Mouse (Mus musculus): ENCODE data around the gene Grpr.

The Grpr gene

DNA sequence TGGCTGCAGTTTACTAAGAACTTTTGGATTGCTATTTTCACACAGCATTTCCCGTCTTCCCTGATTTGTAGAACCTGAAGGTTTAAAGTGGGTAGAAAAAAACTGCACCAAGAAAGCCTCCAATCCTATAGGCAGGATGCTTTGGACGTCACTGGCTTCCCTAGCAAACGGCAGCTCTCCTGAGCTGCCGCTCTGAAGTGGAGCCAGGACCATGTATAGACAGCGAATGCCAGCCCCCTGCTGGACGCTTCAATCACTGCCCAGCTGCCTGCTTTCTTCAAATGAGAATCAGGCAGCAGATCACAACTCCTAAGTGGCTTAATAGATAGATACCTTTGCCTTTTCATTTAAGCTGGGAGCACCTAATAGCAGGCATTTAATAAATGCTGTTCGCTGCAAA lies at the start of gene Grpr:
Gene Grpr, minus strand, starts transcription at position 12 of the 400 bp plus-strand sequence.
- peak in 1 of 2 experiments; percentile 17 for DNase-seq (ENCODE audit: low spot score in 2 of 2)

DNA sequence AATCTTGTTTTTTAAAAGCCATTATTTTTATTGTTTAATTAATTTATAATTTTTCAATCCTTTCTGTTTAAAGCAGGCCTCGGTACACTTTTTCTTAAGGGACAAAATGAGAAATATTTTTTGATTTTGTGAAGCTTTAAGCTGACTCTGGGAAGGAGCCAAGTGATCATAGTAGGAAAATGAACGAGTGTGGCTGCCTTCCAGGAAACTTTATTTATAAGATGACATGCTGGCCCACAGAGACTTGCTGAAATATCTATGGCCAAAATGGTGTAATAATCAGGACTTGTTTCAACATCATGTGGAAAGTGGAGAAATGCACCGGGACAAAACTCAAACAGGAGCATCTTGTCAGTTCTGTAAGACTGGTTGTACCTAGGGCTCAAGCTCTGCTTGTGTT lies 11.0 kb upstream of the Grpr start:
- DNase-seq (ENCODE audit: low spot score in 2 of 2), result no peak

DNA sequence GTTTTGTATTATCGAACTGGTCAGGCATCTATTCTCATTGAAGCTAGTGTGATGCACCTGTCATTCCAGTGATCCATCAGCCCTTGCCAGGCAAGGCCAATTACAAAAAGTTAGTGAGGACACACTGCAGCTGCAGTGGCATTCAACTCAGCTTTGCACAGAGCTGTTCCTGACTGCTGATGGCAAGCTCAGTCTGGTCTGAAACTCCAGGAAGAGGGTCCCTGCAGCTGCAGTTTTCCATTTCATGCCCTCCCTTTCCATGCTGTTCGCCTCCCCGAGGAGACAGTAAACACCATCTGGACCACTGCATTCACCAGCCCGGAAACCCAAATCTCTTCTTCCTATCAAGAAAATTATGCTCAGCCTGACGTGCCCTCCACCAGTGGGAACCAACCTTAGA lies 2.4 kb downstream of the Grpr start:
- no peak for DNase-seq (ENCODE audit: low spot score in 2 of 2)

DNA sequence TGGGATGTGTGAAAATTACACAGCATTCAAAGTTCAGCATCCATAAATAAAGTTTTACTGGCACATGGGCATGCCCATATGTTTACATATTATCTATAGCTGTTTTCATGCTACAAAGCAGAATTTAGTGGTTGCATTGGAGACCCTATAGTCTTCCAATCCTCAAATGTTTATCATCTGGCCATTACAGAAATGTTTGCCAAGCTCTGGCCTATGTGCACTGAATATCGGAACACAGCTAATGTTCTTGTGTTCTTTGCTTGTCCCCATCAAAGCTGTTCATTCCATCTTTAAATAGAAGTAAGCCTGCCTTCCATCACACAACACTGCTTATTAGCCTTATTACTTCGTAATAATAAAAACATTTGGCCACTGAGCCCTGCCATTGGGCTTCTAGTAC lies 16.6 kb downstream of the Grpr start:
- DNase-seq (ENCODE audit: low spot score in 2 of 2), result no peak

DNA sequence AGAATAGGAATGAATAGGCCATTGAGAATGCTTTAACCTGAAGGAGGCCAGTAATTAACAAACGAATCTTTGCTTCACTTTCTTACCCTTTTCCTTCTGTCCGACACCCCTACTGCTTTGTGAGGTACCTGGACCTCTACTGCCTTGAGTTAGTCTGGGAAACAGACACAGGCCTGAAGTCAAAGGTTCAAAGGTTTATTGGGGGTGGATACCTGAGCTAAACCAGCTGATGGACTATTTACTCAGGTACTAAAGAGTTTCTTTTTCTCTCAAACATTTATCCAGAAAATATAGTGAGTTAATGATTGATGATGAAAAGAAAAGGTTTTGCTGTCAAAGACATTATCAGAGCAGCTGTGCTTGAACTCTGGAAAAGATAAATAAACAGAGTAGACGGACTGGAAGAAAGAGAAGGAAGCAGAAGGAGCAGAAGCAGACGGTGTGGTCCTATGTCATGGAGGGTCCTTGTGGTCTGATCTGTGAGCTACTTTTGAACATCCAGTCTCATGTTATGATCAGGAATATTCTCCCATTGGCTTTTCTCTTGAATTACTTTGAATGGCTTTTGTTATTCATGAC lies 30.4 kb downstream of the Grpr start:
- no peak for DNase-seq (ENCODE audit: low spot score in 2 of 2)

DNA sequence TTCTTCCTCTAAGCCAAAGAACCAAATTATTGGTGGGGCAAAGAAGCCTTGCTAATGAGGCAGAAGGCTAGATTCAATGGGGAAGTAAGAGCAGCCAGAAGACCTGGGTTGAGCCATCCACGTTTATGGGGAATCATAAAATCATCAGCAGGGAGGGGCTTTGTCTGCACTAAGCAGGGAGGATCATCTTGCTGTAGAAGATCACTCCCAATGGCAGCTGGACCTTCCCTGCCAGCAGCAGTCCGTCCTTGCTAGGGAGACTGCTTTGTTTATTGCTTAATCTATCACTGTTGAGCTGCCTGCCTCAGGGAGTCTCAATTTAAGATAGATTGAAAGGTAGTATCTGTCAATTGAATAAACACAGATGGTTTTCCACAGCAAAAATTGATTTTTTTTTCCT lies 37.7 kb downstream of the Grpr start:
- DNase-seq (ENCODE audit: low spot score in 2 of 2), result no peak

DNA sequence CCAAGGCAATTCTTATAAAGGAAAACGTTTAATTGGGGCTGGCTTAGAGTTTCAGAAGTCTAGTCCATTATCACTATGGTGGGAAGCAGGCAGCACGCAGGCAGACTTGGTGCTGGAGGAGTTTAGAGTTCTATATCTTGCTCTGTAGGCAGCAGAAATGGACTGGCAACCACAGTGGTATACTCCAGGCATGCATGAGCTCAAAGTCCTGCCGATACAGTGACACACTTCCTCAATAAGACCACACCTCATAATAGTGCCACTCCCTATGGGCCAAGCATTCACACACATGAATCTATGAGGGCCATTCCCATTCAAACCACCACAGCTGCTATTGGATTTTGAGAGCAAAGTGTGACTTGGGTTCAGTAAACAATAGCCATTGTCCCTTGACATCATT lies 47.4 kb downstream of the Grpr start:
- no peak for DNase-seq (ENCODE audit: low spot score in 2 of 2)
